Mouse (Mus musculus): Measurements from ENCODE around the gene Btg2. TPM values are rescaled to one million over a fixed set of nuclear protein-coding genes. Genes with fewer than 3 reads are reported as not detected.

Btg2 gene
- polyA plus RNA-seq, 1 experiment from 2014 or later = 34.6 TPM

DNA sequence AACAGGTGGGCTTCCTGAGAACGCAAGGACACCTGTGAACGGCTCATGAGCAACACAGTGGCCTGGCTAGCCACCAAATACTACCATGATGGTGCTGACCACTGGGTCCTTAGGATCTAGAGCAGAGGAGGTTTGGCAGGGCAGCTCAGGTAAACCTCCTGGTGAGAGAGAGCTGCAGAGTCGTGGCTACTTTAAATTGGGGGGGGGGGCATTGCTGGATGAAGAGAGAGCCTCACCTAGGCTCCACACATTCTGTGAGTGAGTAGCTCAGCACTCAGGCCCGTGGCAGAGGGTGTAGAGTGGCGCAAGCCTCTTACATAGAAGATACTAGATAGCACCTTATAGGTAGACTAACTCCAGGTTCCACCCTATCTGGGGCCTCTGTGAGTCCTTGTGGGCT is 21.5 kb upstream of the Btg2 start:
- 77% methylated on average over 5 of the region's 5 CpGs for WGBS
- Histone ChIP-seq H3K36me3 (ENCODE audit: control insufficient read depth, insufficient read depth, low read length) (no peaks in the 10 kb centered on the region), H3K9me3 (ENCODE audit: control insufficient read depth, low read length) (no peaks in the 10 kb centered on the region), H3K4me1 (replicated peaks; ENCODE audit: control insufficient read depth, insufficient read depth, low read length) (peaks cover 41% of the 10 kb centered on the region), H3K4me3 (ENCODE audit: low read depth, low read length) (no peak overlapping the region), H3K9ac (ENCODE audit: low read length) (no peak overlapping the region), H3K27me3 (replicated peaks; ENCODE audit: control insufficient read depth, insufficient read depth, low read length) (no peaks in the 10 kb centered on the region), H3K27ac (ENCODE audit: low read depth) (no peak overlapping the region), H3K4me2 (ENCODE audit: low read length) (no peak overlapping the region)
- DNase-seq (ENCODE audit: low spot score) (no peak), ATAC-seq (replicated peaks; ENCODE audit: low FRiP score, low TSS enrichment, low read depth) (no peak)

GRCm38 (mm10) chr1:134099516-134100235 is 20.8 kb upstream of the Btg2 start:
- WGBS = 15% methylated on average over 12 of the region's 12 CpGs
- Histone ChIP-seq H3K27me3 (replicated peaks; ENCODE audit: control insufficient read depth, insufficient read depth, low read length) (no peaks in the 10 kb centered on the region), H3K4me1 (replicated peaks; ENCODE audit: control insufficient read depth, insufficient read depth, low read length) (peaks cover 42% of the 10 kb centered on the region), H3K4me2 (ENCODE audit: low read length) (peak overlapping the region; percentile 61), H3K4me3 (ENCODE audit: low read depth, low read length) (peak overlapping the region; percentile 40), H3K9me3 (ENCODE audit: control insufficient read depth, low read length) (no peaks in the 10 kb centered on the region), H3K36me3 (ENCODE audit: control insufficient read depth, insufficient read depth, low read length) (no peaks in the 10 kb centered on the region), H3K27ac (ENCODE audit: low read depth) (peak overlapping the region; percentile 97), H3K9ac (ENCODE audit: low read length) (peak overlapping the region; percentile 51)
- no peak for DNase-seq (ENCODE audit: low spot score)
- peak; percentile 2; the same call in 1 of the 2 replicates for ATAC-seq (replicated peaks; ENCODE audit: low FRiP score, low TSS enrichment, low read depth)

GRCm38 (mm10) chr1:134098726-134099515 is 20.0 kb upstream of the Btg2 start:
- no peaks in the 10 kb centered on the region for H3K9me3 ChIP-seq (ENCODE audit: control insufficient read depth, low read length)
- H3K9ac ChIP-seq (ENCODE audit: low read length) = peak overlapping the region; percentile 51
- ATAC-seq (replicated peaks; ENCODE audit: low FRiP score, low TSS enrichment, low read depth) = peak; percentile 86
- H3K4me2 ChIP-seq (ENCODE audit: low read length) = peak overlapping the region; percentile 61
- H3K27me3 ChIP-seq (replicated peaks; ENCODE audit: control insufficient read depth, insufficient read depth, low read length) = no peaks in the 10 kb centered on the region
- 2% methylated on average over 17 of the region's 17 CpGs for WGBS
- DNase-seq (ENCODE audit: low spot score) = peak; percentile 85
- peak overlapping the region; percentile 40 for H3K4me3 ChIP-seq (ENCODE audit: low read depth, low read length)
- H3K27ac ChIP-seq (ENCODE audit: low read depth) = peak overlapping the region; percentile 97
- peaks cover 42% of the 10 kb centered on the region for H3K4me1 ChIP-seq (replicated peaks; ENCODE audit: control insufficient read depth, insufficient read depth, low read length)
- no peaks in the 10 kb centered on the region for H3K36me3 ChIP-seq (ENCODE audit: control insufficient read depth, insufficient read depth, low read length)

- H3K9ac ChIP-seq (ENCODE audit: low read length) = peak overlapping the region; percentile 11
- H3K4me3 ChIP-seq (ENCODE audit: low read depth, low read length) = no peak overlapping the region
- 38% methylated on average over 13 of the region's 13 CpGs for whole genome bisulfite sequencing
- H3K27me3 ChIP-seq (replicated peaks; ENCODE audit: control insufficient read depth, insufficient read depth, low read length) = no peaks in the 10 kb centered on the region
- H3K4me1 ChIP-seq (replicated peaks; ENCODE audit: control insufficient read depth, insufficient read depth, low read length) = peaks cover 50% of the 10 kb centered on the region
- H3K4me2 ChIP-seq (ENCODE audit: low read length) = peak overlapping the region; percentile 61
- H3K36me3 ChIP-seq (ENCODE audit: control insufficient read depth, insufficient read depth, low read length) = no peaks in the 10 kb centered on the region
- no peaks in the 10 kb centered on the region for H3K9me3 ChIP-seq (ENCODE audit: control insufficient read depth, low read length)
- peak overlapping the region; percentile 97 for H3K27ac ChIP-seq (ENCODE audit: low read depth)
- ATAC-seq (replicated peaks; ENCODE audit: low FRiP score, low TSS enrichment, low read depth) (no peak), DNase-seq (ENCODE audit: low spot score) (no peak)
Observed at GRCm38 (mm10) chr1:134097956-134098725, 19.2 kb upstream of the Btg2 start.

DNA sequence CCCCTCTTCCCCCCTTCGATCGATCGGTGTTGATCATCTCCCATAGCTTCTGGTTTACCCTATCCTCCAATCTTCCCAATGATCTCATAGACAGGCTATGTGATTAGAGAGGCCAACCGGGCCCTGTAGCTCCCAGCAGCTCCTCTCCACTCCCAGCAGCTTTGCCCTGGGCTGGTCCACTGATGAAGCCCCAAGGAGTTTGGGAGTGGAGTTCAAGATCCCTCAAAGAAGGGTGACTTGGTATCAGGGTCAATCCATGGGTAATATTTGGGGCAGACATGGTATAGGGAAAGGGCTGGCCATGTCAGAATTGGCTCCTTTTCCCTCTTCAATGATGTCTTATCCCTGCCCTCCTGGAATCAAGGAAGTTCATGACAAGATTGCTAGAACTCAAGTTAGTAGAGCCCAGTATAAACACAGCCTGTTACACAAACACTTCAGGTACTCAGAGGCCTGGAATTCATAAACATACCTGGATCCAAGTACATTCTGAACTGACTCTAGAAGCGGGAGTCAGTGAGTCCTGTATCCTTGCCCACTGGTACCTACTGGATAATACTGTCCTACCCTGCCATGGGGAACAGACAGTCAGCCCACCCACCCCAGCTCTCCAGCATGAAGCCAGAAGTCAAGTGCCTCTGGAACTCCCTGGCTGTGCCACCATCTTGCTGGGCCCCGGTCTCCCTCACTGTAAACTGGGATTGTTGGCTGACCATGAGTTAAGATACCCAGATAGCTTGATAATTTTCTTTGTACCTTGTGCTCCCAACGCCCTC is 18.3 kb upstream of the Btg2 start:
- Histone ChIP-seq H3K27ac (ENCODE audit: low read depth) (peak overlapping the region; percentile 97), H3K27me3 (replicated peaks; ENCODE audit: control insufficient read depth, insufficient read depth, low read length) (no peaks in the 10 kb centered on the region), H3K9me3 (ENCODE audit: control insufficient read depth, low read length) (no peaks in the 10 kb centered on the region), H3K4me1 (replicated peaks; ENCODE audit: control insufficient read depth, insufficient read depth, low read length) (peaks cover 54% of the 10 kb centered on the region), H3K4me2 (ENCODE audit: low read length) (no peak overlapping the region), H3K4me3 (ENCODE audit: low read depth, low read length) (no peak overlapping the region), H3K9ac (ENCODE audit: low read length) (no peak overlapping the region), H3K36me3 (ENCODE audit: control insufficient read depth, insufficient read depth, low read length) (no peaks in the 10 kb centered on the region)
- WGBS = 86% methylated on average over 7 of the region's 7 CpGs
- DNase-seq (ENCODE audit: low spot score) (no peak), ATAC-seq (replicated peaks; ENCODE audit: low FRiP score, low TSS enrichment, low read depth) (no peak)

DNA sequence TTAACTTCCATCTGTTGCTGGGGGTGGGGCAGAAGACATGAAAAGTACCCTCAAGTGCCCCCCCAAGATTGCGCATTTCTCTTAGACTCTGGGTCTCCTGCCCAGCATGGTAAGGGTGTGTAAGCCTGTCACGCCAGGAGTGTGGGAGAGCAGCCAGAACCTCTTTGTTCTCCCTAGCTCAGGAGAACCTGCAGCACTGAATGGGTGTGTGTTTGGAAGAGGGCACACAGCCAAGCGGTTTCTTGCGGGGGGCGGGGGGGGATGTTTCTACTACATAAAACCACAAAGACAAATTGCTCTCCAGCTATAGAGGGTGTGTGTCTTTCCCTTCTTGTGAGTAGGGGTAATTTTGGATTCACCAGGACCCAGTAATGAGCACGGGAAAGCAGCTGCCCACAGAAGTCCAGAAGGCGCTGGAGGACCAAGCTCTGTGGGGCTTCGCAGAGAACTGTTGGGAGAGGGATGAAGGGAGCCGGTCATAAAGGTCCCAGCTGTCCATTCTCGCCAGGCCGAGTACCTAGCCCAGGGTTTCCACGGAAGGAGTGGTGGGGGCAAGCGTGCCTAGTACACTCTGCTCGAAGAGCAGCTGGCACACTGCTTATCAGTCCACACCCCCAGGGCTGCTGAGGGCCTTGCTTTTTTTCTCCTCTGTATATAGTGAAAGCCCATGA is 17.5 kb upstream of the Btg2 start:
- peaks cover 58% of the 10 kb centered on the region for H3K4me1 ChIP-seq (replicated peaks; ENCODE audit: control insufficient read depth, insufficient read depth, low read length)
- no peak overlapping the region for H3K4me3 ChIP-seq (ENCODE audit: low read depth, low read length)
- peak overlapping the region; percentile 36 for H3K27ac ChIP-seq (ENCODE audit: low read depth)
- no peaks in the 10 kb centered on the region for H3K27me3 ChIP-seq (replicated peaks; ENCODE audit: control insufficient read depth, insufficient read depth, low read length)
- H3K9me3 ChIP-seq (ENCODE audit: control insufficient read depth, low read length) = no peaks in the 10 kb centered on the region
- H3K4me2 ChIP-seq (ENCODE audit: low read length) = no peak overlapping the region
- H3K36me3 ChIP-seq (ENCODE audit: control insufficient read depth, insufficient read depth, low read length) = no peaks in the 10 kb centered on the region
- ATAC-seq (replicated peaks; ENCODE audit: low FRiP score, low TSS enrichment, low read depth) (no peak), DNase-seq (ENCODE audit: low spot score) (no peak)
- WGBS = 44% methylated on average over 14 of the region's 14 CpGs
- H3K9ac ChIP-seq (ENCODE audit: low read length) = no peak overlapping the region

- ATAC-seq (replicated peaks; ENCODE audit: low FRiP score, low TSS enrichment, low read depth) = no peak
- H3K36me3 ChIP-seq (ENCODE audit: control insufficient read depth, insufficient read depth, low read length) = no peaks in the 10 kb centered on the region
Observed at GRCm38 (mm10) chr1:134095721-134096120, 16.8 kb upstream of the Btg2 start.

More at GRCm38 (mm10) chr1:134095721-134096120, 16.8 kb upstream of the Btg2 start:
- WGBS = 80% methylated on average over 4 of the region's 4 CpGs
- no peaks in the 10 kb centered on the region for H3K9me3 ChIP-seq (ENCODE audit: control insufficient read depth, low read length)
- no peaks in the 10 kb centered on the region for H3K27me3 ChIP-seq (replicated peaks; ENCODE audit: control insufficient read depth, insufficient read depth, low read length)
- no peak overlapping the region for H3K4me3 ChIP-seq (ENCODE audit: low read depth, low read length)
- H3K4me1 ChIP-seq (replicated peaks; ENCODE audit: control insufficient read depth, insufficient read depth, low read length) = peaks cover 58% of the 10 kb centered on the region
- no peak for DNase-seq (ENCODE audit: low spot score)
- no peak overlapping the region for H3K9ac ChIP-seq (ENCODE audit: low read length)
- no peak overlapping the region for H3K4me2 ChIP-seq (ENCODE audit: low read length)
- peak overlapping the region; percentile 36 for H3K27ac ChIP-seq (ENCODE audit: low read depth)

Measured in intestine, embryonic 14.5 days (tissue).